Mouse (Mus musculus) liver, embryonic 16.5 days (tissue): Measurements from ENCODE around the gene Ttc17. TPM values are rescaled to one million over a fixed set of nuclear protein-coding genes. Genes with fewer than 3 reads are reported as not detected.
"Not testable (repeated sequence)": the region's sequence is repeated elsewhere in the genome, so short reads cannot be mapped to it uniquely, and the experiment has no call there.

Experiments
- ATAC-seq: fragments of 200-750 bp; cut with Nextera tagmentation; 2 replicates; pipeline ENCODE4 v1.8.0; 2017; ENCODE audit warnings: low read depth, mild to moderate bottlenecking, moderate number of reproducible peaks, moderate library complexity
- H3K27ac ChIP-seq: fragments of 300-500 bp; sonication (generic); 2 replicates; pipeline ENCODE4 v1.5.1; 2014; ENCODE audit warnings: mild to moderate bottlenecking, low read length
- H3K27me3 ChIP-seq: fragments of 300-500 bp; sonication (generic); 2 replicates; pipeline ENCODE4 v1.6.1; 2014; ENCODE audit warnings: low read depth, low read length, mixed read lengths; ENCODE audit not compliant: control insufficient read depth, insufficient read depth
- H3K36me3 ChIP-seq: fragments of 300-500 bp; sonication (generic); 2 replicates; pipeline ENCODE4 v1.6.1; 2014; ENCODE audit warnings: mild to moderate bottlenecking; ENCODE audit not compliant: control insufficient read depth, insufficient read depth
- H3K4me1 ChIP-seq: fragments of 300-500 bp; sonication (generic); 2 replicates; pipeline ENCODE4 v1.6.1; 2014; ENCODE audit warnings: low read depth, low read length, mixed read lengths; ENCODE audit not compliant: control insufficient read depth
- H3K4me2 ChIP-seq: fragments of 300-500 bp; sonication (generic); 2 replicates; pipeline ENCODE4 v1.6.1; 2014; ENCODE audit warnings: low read depth, low read length, mixed read lengths
- H3K4me3 ChIP-seq: fragments of 300-500 bp; sonication (generic); 2 replicates; pipeline ENCODE4 v1.5.1; 2014; ENCODE audit warnings: low read depth, mild to moderate bottlenecking, low read length
- H3K9ac ChIP-seq: fragments of 300-500 bp; sonication (generic); 2 replicates; pipeline ENCODE4 v1.6.1; 2014; ENCODE audit warnings: low read depth, low read length
- H3K9me3 ChIP-seq: fragments of 300-500 bp; sonication (generic); replicated peaks from 2 replicates; pipeline ENCODE4 v1.6.1; 2016; ENCODE audit warnings: low read length; ENCODE audit not compliant: control insufficient read depth
- WGBS: fragments of 180-500 bp; shearing (Covaris S2); extraction: QIAGEN DNeasy Blood & Tissue Kit; methylation state at CpG from one replicate; pipeline ENCODE4 v1.1.7; 2014; ENCODE audit not compliant: insufficient replicate concordance; 5-methylcytosine and 5-hydroxymethylcytosine counted together
- polyA plus RNA-seq: library from polyadenylated mRNA; unstranded; fragments of >200 nt; fragmentation: Nextera tagmentation; extraction: Ambion mirVana; gene quantifications from 2 replicates; pipeline ENCODE4 v1.2.1, GENCODE M21; 2015

Ttc17 gene
- polyA plus RNA-seq, 1 experiment from 2014 or later = 7.6 TPM

GRCm38 (mm10) chr2:94391127-94391526, 15.4 kb downstream of the Ttc17 start:
- not testable (repeated sequence) for H3K27ac ChIP-seq, H3K9me3 ChIP-seq, H3K4me1 ChIP-seq, H3K4me2 ChIP-seq, H3K4me3 ChIP-seq, H3K27me3 ChIP-seq, ATAC-seq, H3K36me3 ChIP-seq, H3K9ac ChIP-seq
- WGBS = 90% methylated on average over 10 of the region's 12 CpGs

DNA sequence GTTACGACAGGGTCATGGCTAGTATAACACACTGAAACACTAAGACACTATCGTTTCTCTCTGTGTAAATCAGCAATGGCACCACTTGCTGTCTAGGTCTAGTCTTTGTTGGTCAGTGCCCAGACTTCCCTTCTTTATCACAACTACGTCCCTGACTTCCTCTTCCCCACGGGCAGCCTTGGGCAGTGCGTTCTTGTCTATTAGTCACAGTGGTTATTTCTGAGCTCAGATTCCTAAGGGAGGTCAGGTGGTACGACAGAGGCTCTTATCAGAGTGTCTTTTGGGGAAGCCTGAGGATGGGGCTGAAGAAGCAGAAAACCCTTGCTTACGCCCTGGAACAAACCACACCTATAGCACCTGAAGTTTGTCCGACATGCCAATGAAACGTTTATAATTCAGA, 17.5 kb downstream of the Ttc17 start:
- Histone ChIP-seq H3K4me2 (no peak overlapping the region), H3K4me3 (no peak overlapping the region), H3K27me3 (no peaks in the 10 kb centered on the region), H3K36me3 (no peaks in the 10 kb centered on the region), H3K9ac (no peak overlapping the region), H3K9me3 (no peaks in the 10 kb centered on the region), H3K4me1 (no peaks in the 10 kb centered on the region), H3K27ac (no peak overlapping the region)
- no peak for ATAC-seq
- WGBS = 39% methylated on average over 9 of the region's 9 CpGs

DNA sequence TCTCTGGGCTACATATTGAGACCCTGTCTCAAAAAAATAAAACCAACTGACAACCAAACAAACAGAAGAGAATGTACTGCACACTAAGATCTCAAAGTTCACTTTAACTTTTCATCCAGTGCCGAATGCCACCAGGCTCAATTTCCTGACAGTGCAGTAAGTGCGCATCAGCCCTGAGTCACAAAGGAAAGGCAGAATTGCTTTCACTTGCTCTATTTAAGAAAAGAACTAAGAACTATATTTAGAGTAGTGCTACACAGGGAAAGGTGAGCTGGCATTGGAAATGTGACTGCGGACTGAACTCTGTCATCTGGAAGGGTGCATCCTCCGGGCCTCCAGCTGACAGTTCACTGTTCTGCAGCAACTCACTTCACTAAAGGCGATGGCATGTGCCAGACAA, 18.6 kb downstream of the Ttc17 start:
- no peak overlapping the region for H3K27ac ChIP-seq
- 81% methylated on average over 5 of the region's 5 CpGs for WGBS
- ATAC-seq = no peak

GRCm38 (mm10) chr2:94384483-94384882, 22.0 kb downstream of the Ttc17 start:
- not testable (repeated sequence) for H3K4me1 ChIP-seq, H3K4me2 ChIP-seq, H3K27ac ChIP-seq, H3K4me3 ChIP-seq, H3K27me3 ChIP-seq, H3K36me3 ChIP-seq, H3K9ac ChIP-seq, H3K9me3 ChIP-seq, ATAC-seq
- WGBS = 82% methylated on average over 10 of the region's 10 CpGs

More for the DNA sequence above, 18.6 kb downstream of the Ttc17 start:
- no peak overlapping the region for H3K4me3 ChIP-seq
- H3K9me3 ChIP-seq = no peaks in the 10 kb centered on the region
- no peak overlapping the region for H3K9ac ChIP-seq
- H3K27me3 ChIP-seq = no peaks in the 10 kb centered on the region
- H3K4me2 ChIP-seq = no peak overlapping the region
- H3K4me1 ChIP-seq = no peaks in the 10 kb centered on the region
- no peaks in the 10 kb centered on the region for H3K36me3 ChIP-seq

GRCm38 (mm10) chr2:94381057-94381647, 25.3 kb downstream of the Ttc17 start:
- no peaks in the 10 kb centered on the region for H3K4me1 ChIP-seq
- no peak for ATAC-seq
- no peaks in the 10 kb centered on the region for H3K36me3 ChIP-seq
- no peak overlapping the region for H3K4me2 ChIP-seq
- no peaks in the 10 kb centered on the region for H3K9me3 ChIP-seq
- H3K27ac ChIP-seq = no peak overlapping the region
- no peaks in the 10 kb centered on the region for H3K27me3 ChIP-seq
- 65% methylated on average over 2 of the region's 2 CpGs for WGBS
- no peak overlapping the region for H3K9ac ChIP-seq
- no peak overlapping the region for H3K4me3 ChIP-seq

DNA sequence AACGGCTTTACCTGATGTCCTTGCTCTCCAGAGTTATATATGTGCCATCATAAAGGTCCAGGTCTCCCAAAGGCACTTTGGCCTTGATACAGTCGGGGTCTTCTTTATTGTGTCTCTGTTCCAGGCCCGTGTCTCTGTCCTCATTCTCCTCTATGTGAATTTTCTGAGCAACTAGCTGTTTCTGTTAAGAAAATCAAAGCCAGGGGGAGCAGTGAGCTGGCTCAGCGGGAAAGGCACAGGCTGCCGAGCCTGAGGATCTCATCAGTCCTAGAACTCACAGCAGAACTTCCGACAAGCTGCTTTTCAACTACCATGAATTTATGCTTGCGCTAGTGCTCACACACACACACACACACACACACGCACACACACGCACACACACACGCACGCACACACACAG, 27.8 kb downstream of the Ttc17 start:
- Histone ChIP-seq H3K36me3 (peaks cover 2% of the 10 kb centered on the region; the same call in 1 of the 2 replicates), H3K9me3 (no peaks in the 10 kb centered on the region), H3K4me3 (no peak overlapping the region), H3K4me1 (no peaks in the 10 kb centered on the region), H3K27ac (no peak overlapping the region), H3K27me3 (no peaks in the 10 kb centered on the region), H3K4me2 (no peak overlapping the region), H3K9ac (no peak overlapping the region)
- no peak for ATAC-seq
- WGBS = 73% methylated on average over 11 of the region's 11 CpGs

- Histone ChIP-seq H3K36me3 (peaks cover 9% of the 10 kb centered on the region), H3K27ac (no peak overlapping the region)
These were observed 35.4 kb downstream of the Ttc17 start for GRCm38 (mm10) chr2:94371093-94371492.

GRCm38 (mm10) chr2:94363821-94364220, 42.7 kb downstream of the Ttc17 start:
- Histone ChIP-seq H3K4me1 (no peaks in the 10 kb centered on the region), H3K9me3 (no peaks in the 10 kb centered on the region), H3K36me3 (peaks cover 24% of the 10 kb centered on the region), H3K27ac (no peak overlapping the region), H3K27me3 (no peaks in the 10 kb centered on the region), H3K4me3 (no peak overlapping the region), H3K4me2 (no peak overlapping the region), H3K9ac (no peak overlapping the region)
- ATAC-seq = no peak
- WGBS = 79% methylated on average over 6 of the region's 6 CpGs

More at GRCm38 (mm10) chr2:94371093-94371492, 35.4 kb downstream of the Ttc17 start:
- H3K9me3 ChIP-seq = no peaks in the 10 kb centered on the region
- H3K4me3 ChIP-seq = no peak overlapping the region
- no peak overlapping the region for H3K9ac ChIP-seq
- H3K4me2 ChIP-seq = no peak overlapping the region
- ATAC-seq = no peak
- H3K4me1 ChIP-seq = no peaks in the 10 kb centered on the region
- WGBS = 80% methylated on average over 6 of the region's 6 CpGs
- H3K27me3 ChIP-seq = no peaks in the 10 kb centered on the region

DNA sequence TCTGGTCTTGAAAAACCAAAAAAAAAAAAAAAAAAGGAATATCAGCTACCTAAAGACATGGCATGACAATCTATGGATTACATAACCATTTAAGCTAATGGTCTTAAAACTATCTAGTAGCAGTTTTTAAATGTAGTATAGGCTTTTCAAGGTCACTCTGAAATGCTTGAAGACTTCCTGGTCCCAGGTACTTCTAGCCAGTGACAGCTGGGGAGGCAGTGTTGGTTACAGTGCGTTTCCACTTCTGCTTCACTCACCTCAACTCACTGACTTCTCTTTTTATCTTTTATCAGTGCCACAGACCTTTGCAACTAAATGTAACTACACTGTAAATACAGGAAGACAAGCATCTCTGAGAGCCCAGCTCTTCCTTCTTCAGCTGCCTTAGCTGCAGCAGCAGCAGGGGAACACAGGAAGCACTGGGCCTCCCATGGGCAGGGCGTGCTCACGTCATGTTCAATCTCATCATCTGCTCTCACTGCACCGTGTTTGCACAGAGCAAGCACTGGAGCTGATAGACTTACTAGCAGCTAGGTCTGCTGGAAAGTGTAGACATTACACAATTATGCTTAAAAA, 46.0 kb downstream of the Ttc17 start:
- no peak overlapping the region for H3K4me3 ChIP-seq
- H3K4me2 ChIP-seq = no peak overlapping the region
- H3K36me3 ChIP-seq = peaks cover 22% of the 10 kb centered on the region
- H3K9ac ChIP-seq = no peak overlapping the region
- ATAC-seq = no peak
- H3K9me3 ChIP-seq = no peaks in the 10 kb centered on the region
- WGBS = 24% methylated on average over 4 of the region's 4 CpGs
- no peak overlapping the region for H3K27ac ChIP-seq
- no peaks in the 10 kb centered on the region for H3K4me1 ChIP-seq
- no peaks in the 10 kb centered on the region for H3K27me3 ChIP-seq
